In genomic region chr11:72428694-72429093, GRCm38 (mm10) we compare ENCODE assay signal across 9 mouse cellular contexts. TPM values are rescaled to one million over a fixed set of nuclear protein-coding genes. Genes with fewer than 3 reads are reported as not detected.
DNase-seq lines count a peak whose midpoint lies in the region; ATAC-seq and TF ChIP-seq lines count a peak whose summit lies in the region.
"Had no signal": no experiment of that assay in that cellular context is flagged by ENCODE, and none has a peak within 500 bp of the region (broad histone marks: within the 10 kb centered on the region; RNA-seq: fewer than 3 reads in every experiment).

No protein-coding gene starts in this region.

- intact Hi-C loops in heart, postnatal 10 days (cut with DNase I): loop anchor here (1.0 to 2.0 kb wide), 6 partner anchors 17 to 204 kb away; partner anchors contain the start of gene Smtnl2

- peak overlapping the region; percentile 20; the same call in 1 of the 2 replicates for H3K4me3 ChIP-seq in forebrain, embryonic 10.5 days
- H3K4me3 ChIP-seq in forebrain, embryonic 16.5 days (replicated peaks; ENCODE audit: low read length): no peak overlapping the region
- H3K4me3 ChIP-seq in layer of hippocampus, adult 2 months: no peak overlapping the region
- H3K4me3 ChIP-seq: neural tube, embryonic 13.5 days had no signal

- no peak overlapping the region for H3K9ac ChIP-seq in forebrain, embryonic 16.5 days (replicated peaks; ENCODE audit: low read depth, low read length)
- H3K9ac ChIP-seq: neural tube, embryonic 13.5 days had no signal

- ATAC-seq in forebrain, embryonic 16.5 days: no peak; the same call in 1 of the 2 replicates
- 0 out of 2 replicates have a peak, but pooled peaks have one; percentile 67 for ATAC-seq in erythroid progenitor cell, adult 5-6 weeks (replicated peaks; ENCODE audit: low FRiP score, poor library complexity, severe bottlenecking)

- DNase-seq in forebrain, embryonic 10.5 days (ENCODE audit: extremely low spot score, low spot score): peak; percentile 73
- DNase-seq in adrenal gland, postnatal 36 days: peak; percentile 86 to 87
- peak; percentile 90 to 95 for DNase-seq in heart, postnatal 10 days
- DNase-seq in layer of hippocampus, adult 2 months (ENCODE audit: low spot score in 2 of 2): peak; percentile 75 to 78
- DNase-seq in lung, postnatal 4 days: peak; percentile 82 to 89
- peak; percentile 59 to 78 for DNase-seq in spleen, postnatal 14 days (ENCODE audit: low spot score in 2 of 2)

- H3K9me3 ChIP-seq in forebrain, embryonic 10.5 days: no peaks in the 10 kb centered on the region; the same call in 1 of the 2 replicates
- no peaks in the 10 kb centered on the region; the same call in 1 of the 2 replicates for H3K9me3 ChIP-seq in forebrain, embryonic 16.5 days (ENCODE audit: control insufficient read depth, low read length)

- H3K27me3 ChIP-seq in forebrain, embryonic 10.5 days (ENCODE audit: poor library complexity, severe bottlenecking): no peaks in the 10 kb centered on the region
- H3K27me3 ChIP-seq in forebrain, embryonic 16.5 days (replicated peaks; ENCODE audit: control insufficient read depth, insufficient read depth, low read length): no peaks in the 10 kb centered on the region
- H3K27me3 ChIP-seq: neural tube, embryonic 13.5 days had no signal

- TF ChIP-seq CTCF in layer of hippocampus, adult 2 months (conservative IDR thresholded peaks at IDR 0.05): peak; percentile 76

- WGBS in forebrain, embryonic 10.5 days: 2% methylated on average over 5 of the region's 5 CpGs
- 2% methylated on average over 5 of the region's 5 CpGs for WGBS in forebrain, embryonic 16.5 days

- no peaks in the 10 kb centered on the region for H3K36me3 ChIP-seq in forebrain, embryonic 10.5 days (replicated peaks)
- no peaks in the 10 kb centered on the region for H3K36me3 ChIP-seq in forebrain, embryonic 16.5 days (ENCODE audit: control insufficient read depth, insufficient read depth)
- H3K36me3 ChIP-seq: neural tube, embryonic 13.5 days had no signal

- 0 out of 2 replicates have a peak overlapping the region, but pooled peaks have one; percentile 70 for H3K27ac ChIP-seq in forebrain, embryonic 10.5 days
- no peak overlapping the region for H3K27ac ChIP-seq in forebrain, embryonic 16.5 days (ENCODE audit: low read length)
- H3K27ac ChIP-seq in layer of hippocampus, adult 2 months: no peak overlapping the region
- H3K27ac ChIP-seq: neural tube, embryonic 13.5 days had no signal

- no peak overlapping the region for H3K4me2 ChIP-seq in forebrain, embryonic 16.5 days (ENCODE audit: low read length)
- H3K4me2 ChIP-seq: neural tube, embryonic 13.5 days had no signal

- no peaks in the 10 kb centered on the region; the same call in 1 of the 2 replicates for H3K4me1 ChIP-seq in forebrain, embryonic 10.5 days
- no peaks in the 10 kb centered on the region for H3K4me1 ChIP-seq in forebrain, embryonic 16.5 days (replicated peaks; ENCODE audit: control insufficient read depth, insufficient read depth, low read length)
- H3K4me1 ChIP-seq: neural tube, embryonic 13.5 days had no signal

RNA-seq across cellular contexts. Expression of gene Ggt6, which starts 6.6 kb away (rescaled TPM):
- polyA plus RNA-seq in forebrain, embryonic 10.5 days (2016; fragmentation: Nextera tagmentation; extraction: Ambion mirVana): not detected in 2 replicates
- polyA plus RNA-seq in forebrain, embryonic 16.5 days (2015; fragmentation: Nextera tagmentation; extraction: Ambion mirVana): not detected in 2 replicates
- 1 to 10 TPM in 1 of 2 experiments, under 1 TPM in 1; 0.79 to 5.3 TPM for total RNA-seq in adrenal gland, postnatal 36 days (2021)
- not detected in 2 replicates for total RNA-seq in erythroid progenitor cell, adult 5-6 weeks (2015; ENCODE audit: low replicate concordance)
- not detected in 2 replicates for total RNA-seq in erythroid progenitor cell, adult 5-6 weeks (2017; ENCODE audit: low replicate concordance)
- not detected for total RNA-seq in heart, postnatal 10 days (2021)
- total RNA-seq in layer of hippocampus, adult 2 months (2021): not detected
- polyA plus RNA-seq: neural tube, embryonic 13.5 days had no signal

RNA-seq across cellular contexts. Expression of gene Mybbp1a, which starts 12.5 kb away (rescaled TPM):
- polyA plus RNA-seq in forebrain, embryonic 10.5 days (2016; fragmentation: Nextera tagmentation; extraction: Ambion mirVana): 248 and 256 TPM in 2 replicates
- polyA plus RNA-seq in forebrain, embryonic 16.5 days (2015; fragmentation: Nextera tagmentation; extraction: Ambion mirVana): 94.8 and 98.2 TPM in 2 replicates
- 100 to 1,000 TPM in 1 of 2 experiments, 10 to 100 TPM in 1; 86.3 to 101 TPM for total RNA-seq in adrenal gland, postnatal 36 days (2021)
- total RNA-seq in erythroid progenitor cell, adult 5-6 weeks (2015; ENCODE audit: low replicate concordance): 37.5 and 82.2 TPM in 2 replicates
- total RNA-seq in erythroid progenitor cell, adult 5-6 weeks (2017; ENCODE audit: low replicate concordance): 4.8 and 7.6 TPM in 2 replicates
- total RNA-seq in heart, postnatal 10 days (2021): 10 to 100 TPM; 47.0 to 50.0 TPM
- 10 to 100 TPM; 55.7 to 56.2 TPM for total RNA-seq in layer of hippocampus, adult 2 months (2021)

RNA-seq across cellular contexts. Expression of gene Smtnl2, which starts 17.2 kb away (rescaled TPM):
- polyA plus RNA-seq in forebrain, embryonic 10.5 days (2016; fragmentation: Nextera tagmentation; extraction: Ambion mirVana): 10.6 and 12.5 TPM in 2 replicates
- polyA plus RNA-seq in forebrain, embryonic 16.5 days (2015; fragmentation: Nextera tagmentation; extraction: Ambion mirVana): 4.5 and 8.0 TPM in 2 replicates
- 1 to 10 TPM; 1.7 to 2.4 TPM for total RNA-seq in adrenal gland, postnatal 36 days (2021)
- 1.4 TPM in 1 of 2 replicates, not detected in the other for total RNA-seq in erythroid progenitor cell, adult 5-6 weeks (2015; ENCODE audit: low replicate concordance)
- total RNA-seq in erythroid progenitor cell, adult 5-6 weeks (2017; ENCODE audit: low replicate concordance): 0.26 and 0.30 TPM in 2 replicates
- 10 to 100 TPM; 39.0 to 40.9 TPM for total RNA-seq in heart, postnatal 10 days (2021)
- 1 to 10 TPM; 2.2 to 3.8 TPM for total RNA-seq in layer of hippocampus, adult 2 months (2021)

Comparison
In these comparisons a context has a peak if more than half of its experiments do, and no peak if none do; other contexts are left out.
1. RNA of gene Smtnl2, which starts 17.2 kb away (total RNA-seq): 39.0 to 40.9 TPM in heart, postnatal 10 days; 2.2 to 3.8 TPM in layer of hippocampus, adult 2 months, 1.7 to 2.4 TPM in adrenal gland, postnatal 36 days and 0.26 to 1.4 TPM in erythroid progenitor cell, adult 5-6 weeks; every median in the first group is over 4 times any median in the second.
2. Peak in every context shown above with its lines, with median percentiles within 50 percentile points of each other: DNase-seq.